Mouse (Mus musculus) ZHBTc4 (cell line): ENCODE measurements around the gene Tshz2.
A peak's percentile ranks its signal among the peaks of the same experiment; 100 is the strongest.

Experiments used
- DNase-seq: peaks from one replicate; pipeline ENCODE4 v3.0.0-alpha.2; 2011; ENCODE audit warnings: low read depth, low spot score

Tshz2 gene

GRCm38 (mm10) chr2:170101932-170102331 lies 469.1 kb downstream of the Tshz2 start:
- no peak for DNase-seq

- DNase-seq: peak; percentile 69
These were observed 470.5 kb downstream of the Tshz2 start for GRCm38 (mm10) chr2:170103341-170103740.

DNA sequence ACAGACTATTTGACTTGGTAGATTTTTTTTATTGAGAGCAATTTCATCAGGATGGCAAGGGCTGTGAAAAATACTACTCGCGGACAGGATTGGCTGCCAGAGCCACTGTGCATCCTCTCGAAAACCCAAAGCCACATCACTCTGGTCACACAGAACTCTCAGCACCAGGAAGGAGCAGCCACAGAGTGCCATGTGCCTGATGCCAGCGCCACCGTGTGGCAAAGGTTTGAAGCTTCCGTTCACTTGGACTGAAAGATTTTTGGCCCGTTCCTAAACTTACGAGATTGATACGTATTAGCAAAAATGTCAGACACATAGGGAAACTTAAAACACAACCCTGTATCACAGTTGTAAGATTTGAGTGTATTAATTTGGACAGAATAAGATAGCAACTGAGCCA lies 471.0 kb downstream of the Tshz2 start:
- DNase-seq: peak; percentile 82

GRCm38 (mm10) chr2:170104396-170104795 lies 471.6 kb downstream of the Tshz2 start:
- DNase-seq: no peak

GRCm38 (mm10) chr2:170106000-170106399 lies 473.2 kb downstream of the Tshz2 start:
- DNase-seq: no peak

- DNase-seq: no peak
These were observed 475.0 kb downstream of the Tshz2 start for GRCm38 (mm10) chr2:170107791-170108190.

GRCm38 (mm10) chr2:170109528-170109927 lies 476.7 kb downstream of the Tshz2 start:
- peak; percentile 58 for DNase-seq

DNA sequence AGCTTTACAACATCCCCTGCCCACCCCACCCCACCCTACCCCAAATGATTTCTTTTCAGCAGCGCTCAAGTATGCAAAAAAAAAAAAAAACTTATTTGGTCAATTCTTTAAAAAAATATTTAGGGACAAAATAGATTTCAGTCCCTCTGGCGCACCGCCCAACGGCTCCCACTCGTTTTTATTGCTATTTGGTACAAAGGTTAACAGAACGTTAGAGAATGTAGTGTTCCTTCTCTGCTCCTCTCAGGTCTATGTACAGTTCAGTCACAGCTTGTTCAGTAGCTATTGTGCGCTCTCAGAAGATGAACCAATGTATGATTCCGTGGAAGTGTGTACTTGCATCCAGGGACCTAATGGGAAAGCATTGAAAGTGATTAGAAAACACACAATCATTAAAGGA lies 477.5 kb downstream of the Tshz2 start:
- DNase-seq: no peak

DNA sequence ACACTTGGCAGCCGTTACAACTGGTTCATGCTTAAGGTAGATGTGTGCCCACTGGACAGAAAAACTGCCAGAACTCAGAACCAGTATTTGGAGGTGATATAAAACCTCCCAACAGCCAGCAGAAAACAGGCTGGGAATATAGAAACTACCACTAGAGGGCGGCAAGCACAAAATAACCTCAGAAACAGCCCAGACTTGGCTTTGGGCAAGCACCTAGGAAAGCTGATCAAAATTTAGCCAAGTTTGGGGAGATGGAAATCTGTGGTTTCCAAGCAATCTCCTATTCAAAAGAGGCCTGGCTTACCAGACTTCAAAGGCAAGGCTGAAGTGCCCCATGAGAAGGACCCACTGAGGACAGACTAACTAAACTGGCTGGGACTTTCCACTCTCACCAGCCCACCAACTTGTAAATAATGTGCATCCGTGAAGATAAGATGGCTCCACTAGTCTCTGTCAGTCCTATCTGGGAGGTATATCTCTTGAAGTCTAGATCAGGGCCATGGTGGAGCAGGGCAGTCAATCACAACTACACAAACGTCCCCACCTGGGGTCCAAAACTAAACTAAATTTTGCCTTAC lies 484.0 kb downstream of the Tshz2 start:
- DNase-seq: peak; percentile 77

DNA sequence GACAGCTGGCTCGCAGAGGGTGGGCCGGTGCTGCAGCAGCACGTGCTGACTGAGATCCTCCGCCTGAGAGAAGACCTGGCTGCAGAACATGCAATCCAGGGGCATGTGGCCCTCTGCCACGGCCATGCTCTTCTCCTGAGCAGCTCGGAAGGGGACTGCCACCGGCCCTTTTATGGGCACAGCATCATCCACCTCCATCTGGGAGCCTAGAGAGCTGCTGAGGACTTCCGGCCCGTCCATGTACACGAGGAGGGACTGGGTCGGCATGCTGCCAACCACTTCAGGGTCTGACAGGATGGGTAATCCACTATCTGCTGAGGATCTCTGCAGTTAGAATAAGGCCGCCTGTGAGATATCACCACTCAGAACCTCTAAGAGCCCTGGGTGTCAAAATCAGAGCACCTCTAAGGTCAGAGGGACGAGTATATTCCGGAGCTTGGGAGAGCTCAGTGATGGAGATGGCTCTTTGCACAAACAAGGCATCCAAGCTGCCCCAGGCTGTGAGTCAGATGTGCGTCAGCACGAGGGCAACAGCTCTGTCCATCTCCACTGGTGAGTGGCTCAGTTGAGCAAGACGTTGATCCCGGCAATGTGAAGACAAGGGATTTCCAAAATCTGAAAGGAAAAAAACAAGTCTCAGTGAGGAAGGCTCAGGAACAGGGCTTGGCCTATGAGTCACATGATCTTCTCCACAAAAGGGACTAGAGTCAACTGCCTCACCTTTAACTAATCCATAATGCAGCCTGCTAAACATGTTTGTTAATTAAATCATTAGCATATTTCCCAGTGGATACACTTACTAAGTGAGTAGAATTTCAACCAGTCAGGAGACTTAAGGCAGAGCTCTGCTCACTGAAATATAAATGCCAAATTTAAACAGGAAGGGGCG lies 487.6 kb downstream of the Tshz2 start:
- DNase-seq: no peak
